Mouse (Mus musculus): ENCODE data around the gene Dzip1l. TPM values are rescaled to one million over a fixed set of nuclear protein-coding genes. Genes with fewer than 3 reads are reported as not detected.

Dzip1l gene
- total and polyA plus RNA-seq, 2 experiments from 2014 or later = 8.1 to 26.1 TPM

- no peaks in the 10 kb centered on the region for H3K9me3 ChIP-seq (ENCODE audit: low read length)
- 82% methylated on average over 6 of the region's 6 CpGs for WGBS
- no peak overlapping the region for H3K9ac ChIP-seq (replicated peaks; ENCODE audit: low read length)
- DNase-seq (ENCODE audit: low spot score) (no peak), ATAC-seq (no peak)
- H3K4me1 ChIP-seq (ENCODE audit: insufficient read depth, low read length) = no peaks in the 10 kb centered on the region
- H3K4me3 ChIP-seq (ENCODE audit: low read length) = no peak overlapping the region
- peaks cover 6% of the 10 kb centered on the region; the same call in 1 of the 2 replicates for H3K36me3 ChIP-seq (ENCODE audit: insufficient read depth, low read length)
- no peak for TF ChIP-seq CTCF (IDR thresholded peaks at IDR 0.05; ENCODE audit: low read depth)
- H3K27me3 ChIP-seq (ENCODE audit: insufficient read depth, low read length) = no peaks in the 10 kb centered on the region
- no peak overlapping the region for H3K27ac ChIP-seq
- no peak overlapping the region for H3K4me2 ChIP-seq (ENCODE audit: low read depth, low read length)
Observed at GRCm38 (mm10) chr9:99645416-99645815, 16.1 kb downstream of the Dzip1l start.

- 95% methylated on average over 6 of the region's 6 CpGs for WGBS
Observed at GRCm38 (mm10) chr9:99646102-99646501, 16.8 kb downstream of the Dzip1l start.

GRCm38 (mm10) chr9:99660756-99661155 lies 31.5 kb downstream of the Dzip1l start:
- Histone ChIP-seq H3K4me3 (ENCODE audit: low read length) (no peak overlapping the region), H3K4me1 (ENCODE audit: insufficient read depth, low read length) (no peaks in the 10 kb centered on the region), H3K4me2 (ENCODE audit: low read depth, low read length) (no peak overlapping the region), H3K27me3 (ENCODE audit: insufficient read depth, low read length) (no peaks in the 10 kb centered on the region), H3K9me3 (ENCODE audit: low read length) (no peaks in the 10 kb centered on the region), H3K36me3 (ENCODE audit: insufficient read depth, low read length) (no peaks in the 10 kb centered on the region), H3K27ac (no peak overlapping the region), H3K9ac (replicated peaks; ENCODE audit: low read length) (no peak overlapping the region)
- DNase-seq (ENCODE audit: low spot score) (no peak), ATAC-seq (no peak)
- TF ChIP-seq CTCF (IDR thresholded peaks at IDR 0.05; ENCODE audit: low read depth) = no peak
- 72% methylated on average over 10 of the region's 10 CpGs for WGBS

More at GRCm38 (mm10) chr9:99646102-99646501, 16.8 kb downstream of the Dzip1l start:
- Histone ChIP-seq H3K9me3 (ENCODE audit: low read length) (no peaks in the 10 kb centered on the region), H3K4me2 (ENCODE audit: low read depth, low read length) (no peak overlapping the region), H3K4me3 (ENCODE audit: low read length) (no peak overlapping the region), H3K36me3 (ENCODE audit: insufficient read depth, low read length) (peaks cover 11% of the 10 kb centered on the region; the same call in 1 of the 2 replicates), H3K27me3 (ENCODE audit: insufficient read depth, low read length) (no peaks in the 10 kb centered on the region), H3K9ac (replicated peaks; ENCODE audit: low read length) (no peak overlapping the region), H3K4me1 (ENCODE audit: insufficient read depth, low read length) (no peaks in the 10 kb centered on the region), H3K27ac (no peak overlapping the region)
- no peak for ATAC-seq
- TF ChIP-seq CTCF (IDR thresholded peaks at IDR 0.05; ENCODE audit: low read depth) = no peak
- DNase-seq (ENCODE audit: low spot score) = no peak

GRCm38 (mm10) chr9:99661606-99662166 lies 32.4 kb downstream of the Dzip1l start:
- no peak overlapping the region for H3K27ac ChIP-seq

GRCm38 (mm10) chr9:99662406-99662805 lies 33.1 kb downstream of the Dzip1l start:
- no peaks in the 10 kb centered on the region for H3K4me1 ChIP-seq (ENCODE audit: insufficient read depth, low read length)
- H3K9ac ChIP-seq (replicated peaks; ENCODE audit: low read length) = no peak overlapping the region
- 19% methylated on average over 7 of the region's 7 CpGs for WGBS
- ATAC-seq (peak; percentile 66), DNase-seq (ENCODE audit: low spot score) (peak; percentile 92)
- H3K4me2 ChIP-seq (ENCODE audit: low read depth, low read length) = 0 out of 2 replicates have a peak overlapping the region, but pooled peaks have one; percentile 27
- H3K36me3 ChIP-seq (ENCODE audit: insufficient read depth, low read length) = no peaks in the 10 kb centered on the region
- TF ChIP-seq CTCF (IDR thresholded peaks at IDR 0.05; ENCODE audit: low read depth) = peak; percentile 91
- no peak overlapping the region for H3K27ac ChIP-seq
- H3K4me3 ChIP-seq (ENCODE audit: low read length) = no peak overlapping the region
- H3K27me3 ChIP-seq (ENCODE audit: insufficient read depth, low read length) = no peaks in the 10 kb centered on the region
- H3K9me3 ChIP-seq (ENCODE audit: low read length) = no peaks in the 10 kb centered on the region

More at GRCm38 (mm10) chr9:99661606-99662166, 32.4 kb downstream of the Dzip1l start:
- Histone ChIP-seq H3K9ac (replicated peaks; ENCODE audit: low read length) (no peak overlapping the region), H3K4me1 (ENCODE audit: insufficient read depth, low read length) (no peaks in the 10 kb centered on the region), H3K9me3 (ENCODE audit: low read length) (no peaks in the 10 kb centered on the region), H3K27me3 (ENCODE audit: insufficient read depth, low read length) (no peaks in the 10 kb centered on the region), H3K4me3 (ENCODE audit: low read length) (no peak overlapping the region), H3K4me2 (ENCODE audit: low read depth, low read length) (no peak overlapping the region), H3K36me3 (ENCODE audit: insufficient read depth, low read length) (no peaks in the 10 kb centered on the region)
- no peak for ATAC-seq
- TF ChIP-seq CTCF (IDR thresholded peaks at IDR 0.05; ENCODE audit: low read depth) = no peak
- 70% methylated on average over 16 of the region's 16 CpGs for WGBS
- DNase-seq (ENCODE audit: low spot score) = no peak

GRCm38 (mm10) chr9:99662887-99663286 lies 33.6 kb downstream of the Dzip1l start:
- H3K4me2 ChIP-seq (ENCODE audit: low read depth, low read length) = no peak overlapping the region
- 91% methylated on average over 10 of the region's 10 CpGs for WGBS
- no peak for DNase-seq (ENCODE audit: low spot score)
- no peak overlapping the region for H3K9ac ChIP-seq (replicated peaks; ENCODE audit: low read length)
- ATAC-seq = no peak
- H3K9me3 ChIP-seq (ENCODE audit: low read length) = no peaks in the 10 kb centered on the region
- H3K27me3 ChIP-seq (ENCODE audit: insufficient read depth, low read length) = no peaks in the 10 kb centered on the region
- no peak overlapping the region for H3K4me3 ChIP-seq (ENCODE audit: low read length)
- TF ChIP-seq CTCF (IDR thresholded peaks at IDR 0.05; ENCODE audit: low read depth) = no peak
- H3K27ac ChIP-seq = no peak overlapping the region
- H3K4me1 ChIP-seq (ENCODE audit: insufficient read depth, low read length) = no peaks in the 10 kb centered on the region
- H3K36me3 ChIP-seq (ENCODE audit: insufficient read depth, low read length) = 0 out of 2 replicates have a peak, but pooled peaks cover 4% of the 10 kb centered on the region

- Histone ChIP-seq H3K9me3 (ENCODE audit: low read length) (no peaks in the 10 kb centered on the region), H3K9ac (replicated peaks; ENCODE audit: low read length) (no peak overlapping the region), H3K27me3 (ENCODE audit: insufficient read depth, low read length) (no peaks in the 10 kb centered on the region), H3K27ac (no peak overlapping the region), H3K4me2 (ENCODE audit: low read depth, low read length) (no peak overlapping the region), H3K4me1 (ENCODE audit: insufficient read depth, low read length) (no peaks in the 10 kb centered on the region), H3K4me3 (ENCODE audit: low read length) (no peak overlapping the region), H3K36me3 (ENCODE audit: insufficient read depth, low read length) (peaks cover 4% of the 10 kb centered on the region; the same call in 1 of the 2 replicates)
- DNase-seq (ENCODE audit: low spot score) = no peak
- ATAC-seq = no peak
- no peak for TF ChIP-seq CTCF (IDR thresholded peaks at IDR 0.05; ENCODE audit: low read depth)
- WGBS = 78% methylated on average over 8 of the region's 8 CpGs
Observed at GRCm38 (mm10) chr9:99667596-99667995, 38.3 kb downstream of the Dzip1l start.
